35 mouse cellular contexts compared by ENCODE assay signal in genomic region chrX:140805340-140805739, GRCm38 (mm10). TPM values are rescaled to one million over a fixed set of nuclear protein-coding genes. Genes with fewer than 3 reads are reported as not detected.
DNase-seq lines count a peak whose midpoint lies in the region; ATAC-seq lines count a peak whose summit lies in the region.
"Had no signal": no experiment of that assay in that cellular context is flagged by ENCODE, and none has a peak within 500 bp of the region (broad histone marks: within the 10 kb centered on the region; RNA-seq: fewer than 3 reads in every experiment).

No protein-coding gene starts in this region.

- H3K4me2 ChIP-seq in kidney, embryonic 16.5 days (replicated peaks; ENCODE audit: low read depth, low read length), result no peak overlapping the region
- H3K4me2 ChIP-seq in intestine, embryonic 15.5 days (replicated peaks), result no peak overlapping the region
- no peak overlapping the region for H3K4me2 ChIP-seq in limb, embryonic 15.5 days
- H3K4me2 ChIP-seq in stomach, embryonic 14.5 days (replicated peaks; ENCODE audit: low read depth, low read length), result no peak overlapping the region
- H3K4me2 ChIP-seq: forebrain, embryonic 12.5 days; heart, embryonic 11.5 days; liver, embryonic 12.5 days; neural tube, embryonic 13.5 days had no signal

- H3K4me3 ChIP-seq in kidney, embryonic 16.5 days (ENCODE audit: low read length), result no peak overlapping the region
- no peak overlapping the region for H3K4me3 ChIP-seq in intestine, embryonic 15.5 days (replicated peaks)
- no peak overlapping the region for H3K4me3 ChIP-seq in limb, embryonic 15.5 days
- H3K4me3 ChIP-seq in stomach, embryonic 14.5 days (ENCODE audit: low read depth, low read length), result no peak overlapping the region
- H3K4me3 ChIP-seq: erythroblast, embryonic 14.5 days; forebrain, embryonic 12.5 days; gastrocnemius, adult 2 months; hindbrain, embryonic 10.5 days; liver, embryonic 12.5 days; myocyte; neural tube, embryonic 13.5 days had no signal

- ATAC-seq in kidney, embryonic 16.5 days (ENCODE audit: low FRiP score, low TSS enrichment), result peak; percentile 59; the same call in 1 of the 2 replicates
- ATAC-seq in intestine, embryonic 15.5 days, result peak; percentile 70
- 0 out of 2 replicates have a peak, but pooled peaks have one; percentile 44 for ATAC-seq in limb, embryonic 15.5 days (ENCODE audit: insufficient number of reproducible peaks, low FRiP score, low TSS enrichment, low read depth)
- ATAC-seq in stomach, embryonic 14.5 days (ENCODE audit: insufficient number of reproducible peaks, insufficient read depth, low FRiP score, low read depth), result peak; percentile 46; the same call in 1 of the 2 replicates
- ATAC-seq: liver, embryonic 12.5 days; midbrain, embryonic 16.5 days; Patski had no signal

- no peaks in the 10 kb centered on the region for H3K4me1 ChIP-seq in kidney, embryonic 16.5 days (ENCODE audit: insufficient read depth, low read length)
- no peaks in the 10 kb centered on the region for H3K4me1 ChIP-seq in intestine, embryonic 15.5 days (replicated peaks)
- no peaks in the 10 kb centered on the region; the same call in 1 of the 2 replicates for H3K4me1 ChIP-seq in limb, embryonic 15.5 days
- no peaks in the 10 kb centered on the region for H3K4me1 ChIP-seq in stomach, embryonic 14.5 days (ENCODE audit: control insufficient read depth, insufficient read depth, low read length)
- H3K4me1 ChIP-seq: forebrain, embryonic 12.5 days; hindbrain, embryonic 10.5 days; liver, embryonic 12.5 days; neural tube, embryonic 13.5 days had no signal

- no peak for DNase-seq in kidney, adult 8-10 months
- DNase-seq in left cerebral cortex, adult 18-20 months (ENCODE audit: low spot score in 2 of 2), result no peak
- no peak for DNase-seq in thymus, postnatal 36 days
- DNase-seq: adrenal gland, postnatal 36 days; B cell, adult 2 months; cerebellum, adult 11-12 months; cerebellum, postnatal 10 days; gastrocnemius, adult 2 months; heart, postnatal 10 days; kidney, adult 9 months; kidney, postnatal 4 days; thymus, adult 2 months had no signal

- 92% methylated on average over 2 of the region's 2 CpGs for WGBS in kidney, embryonic 16.5 days
- 83% methylated on average over 2 of the region's 2 CpGs for WGBS in intestine, embryonic 15.5 days
- WGBS in limb, embryonic 15.5 days, result 86% methylated on average over 2 of the region's 2 CpGs
- 66% methylated on average over 2 of the region's 2 CpGs for WGBS in stomach, embryonic 14.5 days

- H3K9me3 ChIP-seq in kidney, embryonic 16.5 days (ENCODE audit: low read length), result no peaks in the 10 kb centered on the region
- H3K9me3 ChIP-seq in intestine, embryonic 15.5 days, result no peaks in the 10 kb centered on the region
- no peaks in the 10 kb centered on the region for H3K9me3 ChIP-seq in limb, embryonic 15.5 days
- H3K9me3 ChIP-seq in stomach, embryonic 14.5 days (ENCODE audit: control insufficient read depth, low read depth, low read length), result no peaks in the 10 kb centered on the region
- H3K9me3 ChIP-seq: forebrain, embryonic 12.5 days; G1E; hindbrain, embryonic 10.5 days; liver, embryonic 12.5 days; neural tube, embryonic 13.5 days had no signal

- no peak overlapping the region for H3K9ac ChIP-seq in kidney, embryonic 16.5 days (replicated peaks; ENCODE audit: low read length)
- H3K9ac ChIP-seq in intestine, embryonic 15.5 days, result no peak overlapping the region
- H3K9ac ChIP-seq in limb, embryonic 15.5 days, result no peak overlapping the region
- H3K9ac ChIP-seq in stomach, embryonic 14.5 days (replicated peaks; ENCODE audit: low read depth, low read length), result no peak overlapping the region
- H3K9ac ChIP-seq: forebrain, embryonic 12.5 days; liver, embryonic 12.5 days; neural tube, embryonic 13.5 days had no signal

- peaks cover 8% of the 10 kb centered on the region; the same call in 1 of the 2 replicates for H3K27me3 ChIP-seq in kidney, embryonic 16.5 days (ENCODE audit: insufficient read depth, low read length)
- no peaks in the 10 kb centered on the region for H3K27me3 ChIP-seq in intestine, embryonic 15.5 days (replicated peaks)
- H3K27me3 ChIP-seq in limb, embryonic 15.5 days, result peaks cover 21% of the 10 kb centered on the region
- no peaks in the 10 kb centered on the region for H3K27me3 ChIP-seq in stomach, embryonic 14.5 days (ENCODE audit: control insufficient read depth, insufficient read depth, low read length)
- H3K27me3 ChIP-seq: CH12.LX had no signal

- no peak overlapping the region for H3K27ac ChIP-seq in kidney, embryonic 16.5 days (ENCODE audit: low read length)
- no peak overlapping the region for H3K27ac ChIP-seq in intestine, embryonic 15.5 days
- no peak overlapping the region for H3K27ac ChIP-seq in limb, embryonic 15.5 days
- no peak overlapping the region for H3K27ac ChIP-seq in stomach, embryonic 14.5 days (ENCODE audit: low read length)
- H3K27ac ChIP-seq: forebrain, embryonic 12.5 days; gastrocnemius, adult 2 months; hindbrain, embryonic 10.5 days; liver, embryonic 12.5 days; neural tube, embryonic 13.5 days had no signal

- H3K36me3 ChIP-seq in kidney, embryonic 16.5 days (ENCODE audit: insufficient read depth, low read length), result no peaks in the 10 kb centered on the region
- no peaks in the 10 kb centered on the region for H3K36me3 ChIP-seq in intestine, embryonic 15.5 days
- no peaks in the 10 kb centered on the region for H3K36me3 ChIP-seq in limb, embryonic 15.5 days
- H3K36me3 ChIP-seq in stomach, embryonic 14.5 days (ENCODE audit: control insufficient read depth, insufficient read depth, low read length), result no peaks in the 10 kb centered on the region
- H3K36me3 ChIP-seq: forebrain, embryonic 12.5 days; G1E; hindbrain, embryonic 10.5 days; liver, embryonic 12.5 days; neural tube, embryonic 13.5 days had no signal

RNA-seq across cellular contexts. Expression of gene Tex13b, which starts 7.9 kb away (rescaled TPM):
- polyA plus RNA-seq in kidney, embryonic 16.5 days (2015; fragmentation: Nextera tagmentation; extraction: Ambion mirVana), result 0.20 and 0.37 TPM in 2 replicates
- polyA plus RNA-seq in intestine, embryonic 15.5 days (2015; fragmentation: Nextera tagmentation; extraction: Ambion mirVana), result not detected in 2 replicates
- polyA plus RNA-seq in limb, embryonic 15.5 days (2015; fragmentation: Nextera tagmentation; extraction: Ambion mirVana), result not detected in 2 replicates
- not detected in 2 replicates for polyA plus RNA-seq in stomach, embryonic 14.5 days (2014; fragmentation: Nextera tagmentation; extraction: Ambion mirVana)
- not detected for total RNA-seq in left cerebral cortex, adult 18-20 months (2021)
- total RNA-seq: adrenal gland, adult 18-20 months; adrenal gland, postnatal 36 days; G1E; gastrocnemius, adult 2 months; heart, postnatal 10 days; left cerebral cortex, adult 8-10 months; megakaryocyte-erythroid progenitor cell, adult 5-6 weeks had no signal
- polyA plus RNA-seq: cortical plate, adult 2 months; embryonic facial prominence, embryonic 11.5 days; erythroblast, embryonic 14.5 days; forebrain, embryonic 12.5 days; G1E; gonadal fat pad, adult 2 months; heart, embryonic 11.5 days; hindbrain, embryonic 10.5 days; limb, embryonic 11.5 days; liver, embryonic 12.5 days; midbrain, embryonic 16.5 days; myocyte; neural tube, embryonic 13.5 days; Patski; spleen, adult 2 months; thymus, adult 2 months had no signal
